Mouse (Mus musculus) thymus, postnatal 25 days (tissue): ENCODE measurements around the gene Iba57.

Experiments used
- DNase-seq: peaks from one replicate; pipeline ENCODE4 v3.0.0; 2022

Gene Iba57

GRCm38 (mm10) chr11:59174189-59174838, 10.8 kb upstream of the Iba57 start:
- DNase-seq = no peak

DNA sequence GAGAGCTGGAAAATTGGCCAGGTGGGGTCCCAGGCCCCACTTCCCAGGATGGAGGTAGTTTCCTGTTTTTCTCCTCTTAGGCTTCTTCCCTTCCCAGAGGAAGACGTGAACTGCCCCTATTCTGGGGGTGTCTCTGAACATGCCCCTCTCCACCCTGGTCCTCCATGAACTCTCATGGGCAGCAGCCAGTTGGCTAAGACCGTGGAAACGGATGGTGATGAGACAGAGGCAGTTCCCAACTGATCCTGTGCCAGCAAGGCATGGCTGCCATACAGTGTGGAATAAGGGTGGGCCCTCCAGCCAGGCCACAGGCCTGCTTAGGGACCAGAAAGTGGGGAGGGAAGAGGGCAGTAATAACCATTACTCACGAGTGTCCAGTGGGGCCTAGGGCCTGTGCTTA, 7.0 kb upstream of the Iba57 start:
- DNase-seq = no peak

- no peak for DNase-seq
Measured at GRCm38 (mm10) chr11:59169807-59170206, 6.3 kb upstream of the Iba57 start.

DNA sequence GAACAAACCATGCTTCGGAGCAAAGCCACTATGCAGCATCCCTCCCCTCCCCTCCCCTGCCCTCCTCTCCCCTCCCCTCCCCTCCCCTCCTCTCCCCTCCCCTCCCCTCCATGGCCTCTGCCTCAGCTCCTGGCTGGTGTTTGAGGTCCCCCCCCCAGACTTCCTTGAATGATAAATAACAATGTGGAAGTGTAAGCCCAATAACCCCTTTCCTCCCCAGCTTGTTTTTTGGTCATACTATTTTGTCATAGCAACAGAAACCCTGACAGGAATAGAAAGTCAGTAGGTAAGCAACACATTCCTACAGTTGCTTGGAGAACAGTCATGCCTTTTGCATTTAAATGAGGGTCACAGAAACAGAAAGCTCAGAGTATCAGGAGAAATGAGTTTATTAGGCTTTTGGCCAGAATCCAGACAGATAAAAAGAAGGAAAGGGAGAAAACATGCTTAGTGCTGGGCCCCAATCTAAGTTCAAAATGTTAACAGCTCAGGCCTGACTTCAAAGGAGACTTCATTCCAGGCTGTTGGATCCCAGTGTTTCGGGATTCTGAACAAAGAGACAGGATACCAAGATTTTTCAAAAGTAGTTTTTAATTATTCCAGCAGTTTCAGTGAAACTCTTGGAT, 2.2 kb upstream of the Iba57 start:
- no peak for DNase-seq

- DNase-seq = no peak
Measured at GRCm38 (mm10) chr11:59164384-59164783, 845 bp upstream of the Iba57 start.

GRCm38 (mm10) chr11:59162443-59163254, 890 bp downstream of the Iba57 start:
- DNase-seq = no peak

- DNase-seq = no peak
Measured at GRCm38 (mm10) chr11:59161398-59161797, 2.1 kb downstream of the Iba57 start.

DNA sequence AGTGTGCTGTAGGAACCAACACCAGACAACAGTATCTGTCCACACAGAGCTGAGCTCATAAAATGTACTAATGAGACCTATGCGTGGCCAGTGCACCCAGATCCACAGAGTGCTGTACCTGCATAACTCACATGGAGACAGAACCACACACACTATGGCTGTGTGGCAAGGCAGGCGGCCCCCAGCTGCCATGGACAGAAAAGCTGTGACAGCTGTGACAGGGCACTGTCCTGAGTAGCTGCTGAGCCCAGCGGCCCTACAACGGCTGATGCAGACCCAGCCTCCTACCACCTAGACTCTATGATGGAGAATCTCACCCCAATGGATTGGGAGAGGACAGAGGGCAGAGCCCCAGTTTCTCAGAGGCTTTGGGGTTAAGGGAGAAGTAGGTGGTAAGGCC, 4.0 kb downstream of the Iba57 start:
- DNase-seq = no peak

- no peak for DNase-seq
Measured at GRCm38 (mm10) chr11:59159099-59159498, 4.4 kb downstream of the Iba57 start.

DNA sequence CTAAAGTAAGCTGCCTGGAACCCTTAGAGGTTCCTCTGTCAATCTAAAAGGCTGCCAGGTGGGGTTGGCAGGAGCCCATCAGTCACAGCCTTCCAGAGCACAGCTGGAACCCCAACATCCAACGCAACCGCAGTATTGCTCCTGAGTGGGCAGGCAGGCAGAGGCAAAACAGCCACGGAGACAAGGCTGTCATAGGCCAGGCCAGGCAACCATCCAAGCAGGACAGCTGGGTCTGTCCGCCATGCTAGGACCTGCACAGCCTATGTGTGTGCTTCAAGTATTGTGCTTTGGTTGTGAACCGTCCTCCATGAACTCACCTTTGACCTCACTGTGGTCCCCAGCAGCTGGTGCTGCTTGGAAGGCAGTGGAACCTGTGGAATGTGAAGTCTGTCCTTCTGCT, 7.6 kb downstream of the Iba57 start:
- DNase-seq = no peak

- no peak for DNase-seq
Measured at GRCm38 (mm10) chr11:59154220-59154619, 9.3 kb downstream of the Iba57 start.

GRCm38 (mm10) chr11:59151729-59152128, 11.8 kb downstream of the Iba57 start:
- no peak for DNase-seq

DNA sequence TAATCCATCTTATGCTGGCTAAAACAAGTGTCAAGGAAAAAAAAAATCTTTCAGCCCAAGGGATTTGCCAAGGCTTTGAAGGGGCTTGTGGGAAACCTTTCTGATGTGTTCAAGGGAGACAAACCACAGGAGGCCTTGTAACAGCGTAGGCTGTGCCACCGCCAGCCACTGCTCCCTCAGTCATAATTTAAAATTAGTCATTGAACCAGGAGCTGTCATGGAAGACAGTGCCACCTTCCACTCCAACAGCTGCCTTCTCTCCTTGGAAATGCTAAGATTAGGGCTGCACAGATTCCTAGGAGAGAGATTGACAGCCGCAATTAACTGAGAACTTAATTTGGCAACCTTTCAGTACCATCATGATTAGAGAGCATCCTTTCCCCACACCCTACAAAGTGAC, 14.2 kb downstream of the Iba57 start:
- DNase-seq = no peak

- DNase-seq = no peak
Measured at GRCm38 (mm10) chr11:59142962-59143361, 20.6 kb downstream of the Iba57 start.

GRCm38 (mm10) chr11:59141772-59142370, 21.7 kb downstream of the Iba57 start:
- DNase-seq = no peak

GRCm38 (mm10) chr11:59138537-59139486, 24.7 kb downstream of the Iba57 start:
- no peak for DNase-seq

DNA sequence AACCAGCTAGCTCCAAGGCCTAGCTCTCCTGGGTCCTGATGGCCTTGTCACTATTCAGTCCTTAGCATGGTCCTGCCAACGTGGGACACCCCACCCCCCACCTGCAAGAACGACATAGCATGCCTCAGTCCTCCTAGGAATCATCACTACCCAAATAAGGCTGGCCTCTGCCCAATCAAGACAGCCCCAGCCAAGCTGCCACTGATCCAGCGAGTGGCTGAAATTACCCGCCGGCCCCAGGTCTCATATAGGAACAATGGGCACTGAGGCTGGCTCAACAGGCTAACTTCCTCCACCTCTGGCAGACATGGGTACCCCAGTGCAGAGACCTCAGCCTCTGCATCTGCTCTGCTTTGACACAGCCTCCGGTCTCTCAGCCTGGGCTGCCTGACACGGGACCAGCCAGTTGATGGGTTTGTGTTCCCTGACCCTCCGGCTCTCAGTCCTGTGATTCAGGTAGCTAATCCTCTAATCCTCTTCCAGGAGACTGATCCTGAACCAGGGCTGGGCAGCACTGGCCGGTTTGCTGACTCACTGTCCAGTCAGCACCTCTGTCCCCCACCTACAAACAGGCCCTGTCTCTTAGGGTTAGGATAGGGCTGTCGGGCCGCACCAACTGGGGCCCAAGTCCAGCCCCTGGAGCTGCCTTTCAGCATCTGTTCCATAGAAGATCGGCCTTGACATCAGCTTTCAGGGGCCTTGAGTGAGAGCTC, 26.4 kb downstream of the Iba57 start:
- no peak for DNase-seq

DNA sequence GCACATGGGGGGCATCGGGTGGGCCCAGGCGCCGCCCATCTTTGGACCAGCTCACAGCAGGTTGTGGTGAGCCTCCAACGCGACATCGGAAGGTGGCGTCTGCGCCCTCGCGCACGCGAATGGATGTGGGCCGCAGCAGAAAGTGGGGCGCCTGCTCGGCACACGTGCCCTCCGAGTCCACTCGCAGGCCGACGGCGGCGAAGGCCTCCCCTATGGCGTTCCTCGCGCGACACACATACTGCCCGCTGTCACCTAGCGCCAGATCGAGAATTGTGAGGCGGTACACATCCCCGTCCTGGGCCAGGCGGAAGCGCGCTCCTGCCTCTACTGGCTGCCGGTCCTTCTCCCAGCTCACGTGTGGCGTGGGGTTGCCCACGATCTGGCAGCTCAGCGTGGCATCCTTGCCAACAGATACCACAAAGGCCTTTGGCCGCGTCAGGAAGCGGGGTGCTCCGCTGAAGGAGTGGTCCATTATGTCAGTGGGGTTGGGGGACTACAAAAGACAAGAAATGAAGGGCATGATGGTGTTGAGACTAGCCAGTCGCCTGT, 27.6 kb downstream of the Iba57 start, which contains the start of gene Obscn:
Obscn (minus strand) TSS at position 499 of the 549 bp plus-strand sequence.
- no peak for DNase-seq

DNA sequence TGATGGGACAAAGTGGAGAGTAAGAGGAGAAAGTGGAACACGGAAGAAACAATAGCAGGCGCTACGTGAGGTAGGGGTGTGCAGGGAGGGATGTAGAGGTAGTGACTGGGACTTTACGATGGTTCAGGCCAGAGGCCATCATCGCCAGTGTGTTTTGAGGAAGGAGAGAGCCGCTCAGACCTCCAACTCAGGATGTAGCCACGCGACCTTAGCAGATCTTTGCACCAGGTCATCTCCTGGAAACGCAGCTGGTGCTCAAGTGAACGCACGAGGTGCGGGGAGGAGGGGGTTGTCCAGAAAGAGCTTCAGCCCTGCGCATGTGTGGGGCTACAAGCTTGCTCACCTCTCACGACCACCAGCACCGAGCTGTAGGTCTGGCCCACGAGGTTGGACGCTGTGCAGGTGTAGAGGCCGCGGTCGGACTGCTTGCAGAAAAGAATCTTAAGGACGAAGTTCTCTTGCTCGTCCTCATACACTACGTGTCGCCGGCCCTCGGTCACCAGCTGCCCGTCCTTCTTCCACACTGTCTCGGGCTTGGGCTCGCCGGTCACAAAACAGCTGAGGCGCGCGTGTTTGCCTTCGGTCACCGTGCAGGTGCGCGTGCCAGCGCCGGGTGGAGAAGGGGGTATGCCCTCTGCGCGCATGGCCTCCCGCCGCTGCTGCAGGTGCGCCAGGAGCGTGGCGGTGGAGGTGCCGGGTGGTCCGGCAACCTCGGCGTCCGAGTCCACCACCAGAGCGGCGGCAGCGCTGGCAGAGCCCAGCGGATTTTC, 28.3 kb downstream of the Iba57 start:
- no peak for DNase-seq

GRCm38 (mm10) chr11:59134373-59134997, 29.1 kb downstream of the Iba57 start:
- DNase-seq = no peak
